Mouse (Mus musculus): Measurements from ENCODE around the gene Gls.

Gene Gls

DNA sequence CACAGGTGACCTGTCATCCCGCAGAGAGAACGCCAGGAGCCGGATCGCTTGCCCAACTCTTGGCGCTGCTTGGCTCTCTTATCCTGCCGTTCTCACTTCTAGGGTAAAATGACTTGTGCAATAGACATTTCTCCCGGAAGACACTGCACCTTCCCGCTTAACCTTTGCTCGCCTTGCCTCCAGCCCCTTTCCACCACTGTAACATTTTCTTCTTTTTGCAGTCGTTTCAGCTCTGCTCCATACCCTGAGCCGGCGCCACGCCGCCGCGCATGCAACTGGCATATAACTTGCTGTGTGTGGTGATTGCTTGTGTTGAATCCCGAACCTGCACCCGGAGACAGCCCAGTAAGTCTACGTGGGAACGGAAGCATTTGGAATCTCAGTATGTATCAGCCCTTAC is 113.3 kb downstream of the Gls start:
- no peak for DNase-seq (ENCODE audit: low read depth)

DNA sequence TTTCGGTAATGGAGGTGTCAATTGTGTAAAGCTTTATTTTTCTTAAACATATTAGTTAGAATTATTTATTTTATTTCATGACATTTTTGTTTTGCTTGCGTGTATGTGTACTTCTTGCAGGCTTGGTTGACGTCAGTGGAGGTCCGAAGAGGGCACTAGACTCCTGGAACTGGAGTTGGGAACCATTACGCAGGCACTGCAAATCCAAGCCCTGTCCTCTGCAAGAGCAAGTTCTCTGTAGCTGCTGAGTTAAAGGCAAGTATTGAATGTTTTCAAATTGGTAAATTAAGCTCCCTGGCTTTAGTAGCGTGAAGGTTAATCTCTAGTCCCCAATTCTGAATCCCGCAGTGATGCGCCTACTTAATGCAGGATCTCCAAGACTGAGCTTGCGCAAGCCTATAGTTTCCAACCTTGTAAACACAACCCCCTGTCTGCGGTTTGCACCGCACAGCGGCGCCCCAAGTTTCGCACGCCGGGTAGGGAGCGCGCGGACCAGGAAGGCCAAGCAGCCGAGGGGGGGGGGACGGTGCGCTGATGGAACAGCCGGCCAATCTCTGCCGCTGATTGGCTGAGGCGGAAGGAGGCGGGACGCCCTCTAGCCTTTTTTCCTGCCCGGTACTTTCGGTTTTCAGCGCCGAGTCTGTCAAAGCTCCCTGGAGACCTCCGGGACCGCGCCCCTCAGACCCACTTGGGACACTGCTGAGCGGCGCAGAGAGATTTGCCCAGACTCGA is 114.0 kb downstream of the Gls start, which contains the start of gene Stat1:
Gene Stat1, plus strand, starts transcription at position 581 of the 732 bp plus-strand sequence.
- DNase-seq (ENCODE audit: low read depth): peak; percentile 98

DNA sequence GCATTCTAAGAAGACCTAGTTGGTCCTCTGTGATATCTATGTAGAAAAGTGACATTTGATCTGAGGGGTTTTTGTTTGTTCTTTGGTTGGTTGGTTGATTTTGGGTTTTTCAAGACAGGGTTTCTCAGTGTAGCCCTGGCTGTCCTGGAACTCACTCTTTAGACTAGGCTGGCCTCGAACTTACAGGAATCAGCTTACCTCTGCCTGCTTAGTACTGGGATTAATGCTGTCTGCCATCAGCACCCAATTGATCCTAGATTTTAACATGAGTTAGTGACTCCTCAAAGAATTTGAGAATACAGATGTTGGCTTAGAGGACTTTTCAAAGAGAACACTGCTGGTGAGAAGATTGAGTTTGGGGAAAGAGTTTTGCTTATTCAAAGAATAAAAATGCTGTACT is 115.3 kb downstream of the Gls start:
- no peak for DNase-seq (ENCODE audit: low read depth)

DNA sequence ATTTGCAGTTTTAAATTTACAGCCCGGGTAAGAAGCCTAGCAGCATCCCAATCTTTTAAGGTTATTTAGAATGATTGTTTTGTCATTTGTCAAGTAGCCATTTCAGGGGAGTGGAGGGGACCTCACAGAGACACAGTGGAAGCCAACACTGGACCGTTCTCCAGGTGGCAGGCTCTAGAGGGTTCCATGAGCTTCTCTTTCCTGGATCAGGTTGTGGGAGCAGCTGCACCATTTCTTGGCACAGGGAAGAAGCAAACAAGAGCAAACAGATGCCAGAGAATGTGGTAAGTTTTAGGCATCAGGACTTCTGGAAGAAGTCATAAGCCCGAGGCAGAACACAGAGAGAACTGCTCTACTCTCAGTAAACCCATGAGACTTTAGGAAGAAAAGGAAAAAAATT is 116.6 kb downstream of the Gls start:
- no peak for DNase-seq (ENCODE audit: low read depth)

DNA sequence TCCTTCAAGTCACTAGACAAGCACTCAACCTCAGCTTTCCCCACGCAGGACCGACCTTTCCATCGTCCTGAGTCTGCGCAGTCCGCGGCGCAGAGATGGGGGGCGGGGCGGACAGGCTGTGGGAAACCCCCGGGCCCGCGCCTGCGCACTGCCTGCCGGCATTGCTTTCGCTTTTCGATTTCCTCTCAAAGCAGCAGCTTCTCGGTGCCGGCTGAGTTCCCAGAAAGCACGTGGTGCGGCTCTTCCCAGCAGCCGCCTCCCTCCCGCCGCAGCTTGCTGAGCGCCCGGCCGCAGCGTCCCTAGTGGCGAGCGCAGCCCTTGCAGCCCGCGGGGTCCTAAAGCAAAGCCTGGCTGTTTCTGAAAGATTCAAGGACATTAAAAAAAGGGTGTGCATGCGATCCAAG is 119.4 kb downstream of the Gls start:
- peak; percentile 100 for DNase-seq (ENCODE audit: low read depth)

Measured in naive thymus-derived CD4-positive, alpha-beta T cell, adult 2 months (primary cell).